Mouse (Mus musculus): ENCODE results near the gene Cnst. TPM values are rescaled to one million over a fixed set of nuclear protein-coding genes. Genes with fewer than 3 reads are reported as not detected.
A peak's percentile ranks its signal among the peaks of the same experiment; 100 is the strongest.
"Not testable (repeated sequence)": the region's sequence is repeated elsewhere in the genome, so short reads cannot be mapped to it uniquely, and the experiment has no call there.

Gene Cnst
- total and polyA plus RNA-seq, 3 experiments = 14.5 to 35.1 (median 26.3) TPM

- DNase-seq = no peak
These were observed 98.0 kb downstream of the Cnst start for GRCm38 (mm10) chr1:179644151-179644550.

- DNase-seq = peak; percentile 80
These were observed 99.2 kb downstream of the Cnst start for GRCm38 (mm10) chr1:179645101-179645979.

GRCm38 (mm10) chr1:179645980-179646268, 99.8 kb downstream of the Cnst start:
- DNase-seq = no peak

DNA sequence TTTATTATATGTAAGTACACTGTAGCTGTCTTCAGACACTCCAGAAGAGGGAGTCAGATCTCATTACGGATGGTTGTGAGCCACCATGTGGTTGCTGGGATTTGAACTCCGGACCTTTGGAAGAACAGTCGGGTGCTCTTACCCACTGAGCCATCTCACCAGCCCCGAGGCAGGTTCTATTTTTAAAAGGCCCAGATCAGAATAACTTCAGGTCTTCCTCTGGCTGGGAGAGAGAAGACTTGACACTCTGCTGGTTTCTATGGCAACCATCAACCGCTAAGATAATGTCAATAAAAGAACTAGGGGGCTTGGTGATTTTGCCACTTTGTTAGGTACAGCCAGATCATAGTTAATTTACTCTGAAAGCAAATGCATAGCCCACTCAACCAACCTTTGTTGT, 102.5 kb downstream of the Cnst start:
- not testable (repeated sequence) for DNase-seq

DNA sequence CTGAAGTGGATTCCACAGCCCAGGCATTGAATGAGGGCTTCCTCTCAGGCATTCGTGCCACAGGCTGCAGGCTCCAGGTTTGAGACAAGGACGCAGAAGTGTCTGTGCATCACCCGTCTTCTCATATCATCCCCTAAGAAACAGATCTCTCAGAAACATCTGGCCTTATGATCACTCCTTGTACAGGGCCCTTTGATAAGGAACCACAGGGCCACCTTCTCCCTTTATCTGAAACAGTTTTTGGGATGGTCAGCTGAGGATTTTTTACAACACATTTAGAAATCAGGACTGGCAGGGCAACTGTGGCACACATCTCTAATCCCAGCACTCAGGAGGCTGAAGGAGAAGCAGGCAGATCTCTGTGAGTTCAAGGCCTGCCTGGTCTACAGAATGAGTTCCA, 103.2 kb downstream of the Cnst start:
- no peak for DNase-seq

- no peak for DNase-seq
These were observed 104.1 kb downstream of the Cnst start for GRCm38 (mm10) chr1:179650284-179650683.

DNA sequence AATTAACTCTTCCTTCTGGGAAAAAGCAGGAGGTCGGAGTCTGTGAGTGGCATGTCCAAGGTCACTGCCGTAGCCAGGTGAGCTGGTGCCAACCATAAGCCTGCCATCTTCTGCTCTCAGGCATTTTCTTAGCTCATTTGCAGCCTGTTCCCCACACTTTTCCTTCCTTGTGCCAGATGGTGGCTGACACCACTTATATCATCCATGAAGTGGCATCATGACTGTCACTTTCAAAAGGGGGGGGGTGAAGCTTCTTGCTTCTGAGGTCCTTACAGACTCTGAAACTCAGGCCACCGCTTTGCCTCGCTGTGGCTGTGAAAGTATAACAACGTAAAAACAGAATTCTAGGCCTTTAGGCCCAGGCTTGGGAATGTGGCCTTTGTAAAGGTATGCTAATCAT, 105.1 kb downstream of the Cnst start:
- DNase-seq = no peak

DNA sequence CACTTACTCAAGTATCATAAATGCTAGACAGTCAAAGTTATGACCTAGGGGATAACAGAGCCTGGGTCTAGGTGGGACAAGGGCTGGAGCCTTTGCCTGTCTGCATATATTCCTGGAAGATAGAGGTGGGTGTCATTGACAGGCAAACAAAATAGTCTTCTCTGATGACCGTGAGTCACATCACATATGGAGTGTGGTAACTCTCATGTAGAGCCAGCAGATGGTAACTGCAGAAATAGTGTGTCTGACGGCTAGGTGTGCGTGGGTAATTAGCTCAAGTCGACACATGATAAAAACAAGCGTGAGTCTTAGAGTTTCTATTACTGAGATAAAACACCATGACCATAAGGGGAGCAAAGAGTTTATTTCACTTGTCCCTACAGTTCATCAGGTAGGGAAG, 116.9 kb downstream of the Cnst start:
- DNase-seq = no peak

DNA sequence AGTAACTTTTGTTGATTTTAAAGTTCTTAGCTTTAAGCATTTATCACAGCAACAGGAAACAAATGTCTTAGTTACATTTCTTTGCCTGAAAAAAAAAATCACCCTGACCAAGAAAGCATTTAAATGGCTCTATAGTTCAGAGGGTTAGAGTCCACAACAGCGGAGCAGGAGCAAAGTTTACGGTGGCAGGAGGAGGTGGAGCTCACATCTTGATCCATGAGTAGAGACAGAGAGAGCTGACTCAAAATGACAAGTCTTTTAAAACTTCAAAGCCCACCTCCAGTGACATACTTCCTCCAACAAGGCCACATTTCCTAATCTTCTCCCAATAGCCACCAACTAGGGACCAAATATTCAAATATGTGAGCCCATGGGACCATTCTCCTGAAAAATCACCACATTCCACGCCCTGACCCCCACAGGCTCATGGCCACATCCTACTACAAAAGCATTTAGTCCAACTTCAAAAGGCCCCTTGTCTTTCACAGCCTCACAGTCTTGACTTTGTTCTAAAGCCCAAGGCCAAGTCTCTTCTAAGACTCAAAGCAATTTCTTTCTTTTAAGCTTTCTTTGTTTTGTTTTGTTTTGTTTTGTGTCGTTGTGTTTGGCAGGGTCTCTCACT, 118.2 kb downstream of the Cnst start:
- DNase-seq = no peak

DNA sequence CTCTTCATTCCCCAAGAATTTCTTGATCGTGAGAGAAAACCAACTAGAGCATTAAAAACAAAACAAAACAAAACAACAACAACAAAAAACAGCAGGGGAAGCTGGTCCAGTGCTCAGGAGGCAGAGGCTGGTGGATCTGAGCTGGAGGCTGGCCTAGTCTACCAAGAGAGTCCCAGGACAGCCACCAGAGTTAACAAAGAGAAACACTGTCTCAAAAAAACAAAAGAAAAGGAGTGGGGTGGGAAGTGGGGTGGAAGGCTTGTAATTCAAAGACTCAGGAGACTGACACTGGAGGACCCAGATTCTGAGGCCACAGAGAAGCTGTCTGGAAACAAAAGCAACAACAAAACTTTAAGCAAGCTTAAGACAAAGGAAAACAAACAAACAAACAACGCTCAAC, 120.8 kb downstream of the Cnst start:
- DNase-seq = no peak

DNA sequence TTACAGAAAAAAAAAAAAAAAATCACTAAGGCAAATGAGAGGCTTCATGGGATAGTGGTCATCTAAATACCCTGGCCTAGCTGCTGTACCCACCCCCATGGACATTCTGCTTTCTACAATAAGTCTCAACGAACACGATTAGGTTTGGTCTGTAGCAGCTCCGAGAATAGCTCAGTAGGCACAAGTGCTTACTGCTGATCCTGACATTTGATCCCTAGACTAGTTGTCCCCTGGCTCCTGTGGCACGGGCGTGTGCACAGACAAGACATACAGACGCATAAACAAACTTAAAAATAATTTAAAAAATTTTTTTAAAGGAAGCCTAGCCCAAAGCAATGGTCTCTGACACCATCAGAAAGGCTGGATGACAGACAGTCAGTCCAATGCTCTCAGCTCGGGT, 121.3 kb downstream of the Cnst start:
- DNase-seq = no peak

GRCm38 (mm10) chr1:179668013-179668805, 122.0 kb downstream of the Cnst start, which contains the start of gene Sccpdh:
Sccpdh (plus strand) TSS chr1:179668210.
- DNase-seq = peak; percentile 96

DNA sequence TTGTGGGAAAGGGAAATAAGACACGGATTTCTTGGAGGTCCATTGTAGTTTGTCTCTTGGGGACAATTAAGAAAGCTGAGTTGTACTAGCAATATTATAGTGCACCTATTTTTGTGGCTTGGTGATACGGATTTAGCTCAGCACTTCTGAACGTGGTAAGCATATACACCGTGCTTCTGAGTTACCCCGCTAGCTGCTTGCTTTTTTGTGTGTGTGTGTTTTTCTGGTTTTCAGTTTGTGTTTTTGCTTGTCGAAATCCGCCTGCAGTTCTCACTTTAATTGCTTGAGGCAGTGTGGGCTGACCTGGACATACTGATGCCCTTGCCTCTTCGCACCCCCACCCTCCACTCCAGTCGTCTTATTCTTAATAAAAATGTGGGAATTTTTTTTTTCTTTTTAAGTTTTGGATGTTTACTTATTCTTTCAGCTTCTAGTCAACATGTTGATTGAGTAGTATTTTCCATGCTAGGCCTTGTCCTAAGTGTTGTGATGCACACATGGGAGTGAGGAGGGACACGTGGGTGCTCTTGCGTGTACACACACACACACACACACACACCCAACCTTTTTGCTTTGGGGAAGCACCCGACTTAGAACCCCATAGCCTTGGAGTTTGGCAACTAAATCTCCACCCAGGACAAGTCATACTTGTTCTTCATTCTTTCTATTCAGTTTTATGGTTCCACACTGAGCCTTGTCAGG, 122.8 kb downstream of the Cnst start:
- no peak for DNase-seq

GRCm38 (mm10) chr1:179674355-179674754, 128.2 kb downstream of the Cnst start:
- DNase-seq = no peak

DNA sequence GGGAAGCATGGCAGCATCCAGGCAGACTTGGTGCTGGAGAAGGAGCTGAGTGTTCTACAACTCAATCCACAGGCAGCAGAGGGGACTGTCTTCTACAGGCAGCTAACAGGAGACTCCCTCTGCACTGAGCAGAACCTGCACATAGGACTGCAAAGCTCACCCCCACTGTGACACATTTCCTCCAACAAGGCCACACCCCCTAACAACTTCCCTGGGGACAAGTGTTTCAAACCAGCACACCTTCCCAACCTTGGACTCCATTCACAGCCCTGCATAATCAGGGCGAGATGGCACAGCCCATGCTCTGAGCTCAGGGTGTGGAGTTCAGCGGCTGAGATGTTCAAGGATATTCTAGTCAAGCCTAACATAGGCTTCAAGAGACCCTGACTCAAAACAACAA, 130.9 kb downstream of the Cnst start:
- no peak for DNase-seq

Other genes with a start within 250 kb of the Cnst start
- 1 to 10 TPM; 5.0 to 7.1 TPM for gene Smyd3, start 28.3 kb upstream of the Cnst start, total RNA-seq (2021)
- 0.69 and 0.80 TPM in 2 replicates for gene Smyd3, start 28.3 kb upstream of the Cnst start, polyA plus RNA-seq (2012; rRNA removed)
- gene Tfb2m, start 103 bp upstream of the Cnst start, total RNA-seq (2021) = 10 to 100 TPM; 58.7 to 59.7 TPM
- 6.0 and 6.4 TPM in 2 replicates for gene Tfb2m, start 103 bp upstream of the Cnst start, polyA plus RNA-seq (2012; rRNA removed)
- gene Sccpdh, start 121.8 kb downstream of the Cnst start, total RNA-seq (2021) = 10 to 100 TPM; 31.0 to 37.0 TPM
- gene Sccpdh, start 121.8 kb downstream of the Cnst start, polyA plus RNA-seq (2012; rRNA removed) = 6.8 and 8.9 TPM in 2 replicates
- not detected for gene Kif28, start 198.9 kb downstream of the Cnst start, total RNA-seq (2021)
- gene Kif28, start 198.9 kb downstream of the Cnst start, polyA plus RNA-seq (2012; rRNA removed) = not detected in 2 replicates